Mouse (Mus musculus): Measurements from ENCODE around the gene Ppp1r32.

Gene Ppp1r32

GRCm38 (mm10) chr19:10424751-10425150, 58.0 kb downstream of the Ppp1r32 start:
- DNase-seq (ENCODE audit: low read depth, low spot score), result no peak

Measured in R1 (cell line).